Mouse (Mus musculus) E14TG2a.4 (cell line): Measurements from ENCODE around the gene Pfkp.

Experiments used
- H3K27me3 ChIP-seq: 2 replicates; pipeline ENCODE4 v1.6.1; 2014; ENCODE audit warnings: low read length, control low read depth; ENCODE audit not compliant: insufficient read depth
- H3K36me3 ChIP-seq: 2 replicates; pipeline ENCODE4 v1.6.1; 2014; ENCODE audit warnings: low read length, control low read depth; ENCODE audit not compliant: insufficient read depth
- H3K4me1 ChIP-seq: replicated peaks from 2 replicates; pipeline ENCODE4 v1.6.1; 2014; ENCODE audit warnings: low read depth, low read length, control low read depth
- H3K4me3 ChIP-seq: replicated peaks from 2 replicates; pipeline ENCODE4 v1.5.1; 2014; ENCODE audit warnings: mild to moderate bottlenecking, low read length
- H3K9me3 ChIP-seq: 2 replicates; pipeline ENCODE4 v1.6.1; 2014; ENCODE audit warnings: low read length, control low read depth
- CTCF ChIP-seq: conservative IDR thresholded peaks from 2 replicates; pipeline ENCODE4 v1.5.1; 2014; ENCODE audit warnings: low read length
- NANOG ChIP-seq: IDR thresholded peaks from 2 replicates; pipeline ENCODE4 v1.6.1; 2014; ENCODE audit warnings: borderline replicate concordance, low read length, mixed read lengths
- POU5F1 ChIP-seq: IDR thresholded peaks from 2 replicates; pipeline ENCODE4 v1.6.1; 2014; ENCODE audit warnings: low read length, borderline replicate concordance

The Pfkp gene

DNA sequence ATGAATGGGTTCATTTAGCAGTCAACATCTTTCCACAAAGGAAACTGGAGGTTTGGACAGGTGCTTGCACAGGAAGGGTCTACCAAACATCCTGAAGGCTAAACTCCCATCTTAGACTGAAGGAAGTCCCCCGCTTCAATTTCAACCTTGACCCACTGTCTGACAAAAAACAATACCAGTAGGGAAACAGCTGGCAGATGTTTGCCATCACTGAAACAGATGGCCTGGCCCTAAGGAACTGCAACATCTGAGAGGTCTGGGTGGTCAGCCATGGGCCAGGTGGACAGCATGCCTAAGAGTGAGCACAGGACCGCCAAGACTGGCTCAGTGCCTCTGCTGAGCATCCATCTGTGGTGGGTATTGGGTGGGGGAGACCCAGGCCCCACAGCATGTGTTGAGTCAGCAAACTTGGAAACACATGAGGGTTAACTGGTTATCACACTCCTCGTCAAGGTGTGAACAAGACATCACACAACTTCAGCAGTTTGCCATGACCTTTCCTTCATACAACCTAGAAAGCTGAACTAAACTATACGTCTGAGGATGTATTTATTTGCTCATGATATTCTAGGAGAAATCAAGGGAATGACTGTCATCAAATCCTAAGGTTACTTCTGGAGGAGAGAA is 65.0 kb downstream of the Pfkp start:
- no peaks in the 10 kb centered on the region for H3K9me3 ChIP-seq
- H3K27me3 ChIP-seq = no peaks in the 10 kb centered on the region
- H3K36me3 ChIP-seq = peaks cover 100% of the 10 kb centered on the region
- no peak overlapping the region for H3K4me3 ChIP-seq
- TF ChIP-seq POU5F1 (no peak), NANOG (no peak), CTCF (no peak)
- H3K4me1 ChIP-seq = peaks cover 29% of the 10 kb centered on the region

DNA sequence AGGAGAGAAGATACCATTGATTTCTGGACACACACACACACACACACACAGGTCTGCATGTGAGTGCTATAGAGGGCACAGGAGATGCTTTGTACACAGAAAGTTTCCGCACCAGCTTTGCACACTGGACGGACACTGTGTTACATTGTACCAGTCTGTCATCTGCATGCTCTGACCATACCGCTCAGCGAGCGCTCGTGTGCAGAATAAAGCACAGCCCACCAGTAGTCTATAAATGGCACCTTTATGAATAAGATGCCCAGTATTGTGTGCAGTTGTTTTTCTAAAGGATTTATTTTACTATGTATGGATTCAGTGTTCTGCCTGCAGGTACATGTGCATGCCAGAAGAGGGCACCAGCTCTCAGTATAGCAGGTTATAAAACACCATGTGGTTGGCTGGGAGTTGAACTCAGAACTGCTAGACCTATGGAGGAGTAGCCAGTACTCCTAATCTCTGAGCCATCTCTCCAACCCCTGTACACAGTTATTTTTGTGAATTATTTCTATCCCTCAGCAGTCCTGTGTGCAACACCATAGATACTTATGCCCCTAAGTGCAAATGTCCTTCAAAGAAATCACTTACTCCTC is 72.6 kb downstream of the Pfkp start:
- H3K9me3 ChIP-seq = no peaks in the 10 kb centered on the region
- TF ChIP-seq CTCF (peak; percentile 63), POU5F1 (no peak)
- no peaks in the 10 kb centered on the region for H3K27me3 ChIP-seq
- H3K36me3 ChIP-seq = peaks cover 98% of the 10 kb centered on the region
- H3K4me3 ChIP-seq = no peak overlapping the region
- peaks cover 25% of the 10 kb centered on the region for H3K4me1 ChIP-seq

DNA sequence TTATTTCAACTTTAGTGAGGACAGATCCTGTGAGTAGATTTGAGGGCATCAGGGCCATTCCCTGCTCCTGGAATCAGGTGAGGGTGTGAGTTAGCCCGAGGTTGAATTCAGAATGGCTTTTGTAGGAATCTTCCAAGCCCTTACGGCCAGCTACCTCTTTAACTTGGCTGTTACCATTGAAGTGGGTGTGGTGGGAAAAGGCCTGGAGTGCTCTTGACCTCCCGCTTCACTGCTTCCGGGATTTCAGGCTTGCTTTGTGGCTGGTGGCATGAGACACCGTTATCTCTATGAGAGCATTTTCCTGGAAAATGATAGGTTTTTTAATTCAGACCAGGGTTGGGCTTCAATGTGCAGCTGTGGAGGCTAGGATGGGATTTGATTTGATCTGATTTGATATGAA is 83.0 kb downstream of the Pfkp start:
- Histone ChIP-seq H3K4me3 (no peak overlapping the region), H3K4me1 (0 out of 2 replicates have a peak, but pooled peaks cover 3% of the 10 kb centered on the region), H3K9me3 (no peaks in the 10 kb centered on the region), H3K27me3 (no peaks in the 10 kb centered on the region), H3K36me3 (peaks cover 98% of the 10 kb centered on the region)
- TF ChIP-seq CTCF (no peak), POU5F1 (no peak), NANOG (no peak)

DNA sequence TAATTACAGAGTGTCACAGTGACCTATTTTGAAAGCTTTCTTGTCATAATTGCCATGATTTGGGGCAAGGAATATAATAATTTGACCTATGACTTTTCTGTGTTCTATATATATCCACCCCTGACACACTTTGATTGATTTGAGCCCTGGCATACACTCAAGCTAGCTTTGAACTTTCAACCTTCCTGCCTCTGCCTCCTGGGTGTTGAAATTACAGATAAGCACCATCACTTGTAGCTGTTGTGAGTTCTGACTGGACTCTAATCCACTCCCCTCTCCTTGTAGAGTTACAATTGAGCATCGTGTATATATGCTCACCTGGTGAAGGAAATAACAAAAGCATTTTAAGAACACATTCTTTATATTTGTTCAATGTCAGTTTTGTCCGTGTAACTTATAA is 86.2 kb downstream of the Pfkp start:
- TF ChIP-seq NANOG = no peak
- TF ChIP-seq POU5F1 = no peak
- no peak for TF ChIP-seq CTCF
- H3K9me3 ChIP-seq = no peaks in the 10 kb centered on the region
- no peak overlapping the region for H3K4me3 ChIP-seq
- H3K27me3 ChIP-seq = no peaks in the 10 kb centered on the region
- H3K36me3 ChIP-seq = peaks cover 98% of the 10 kb centered on the region
- H3K4me1 ChIP-seq = 0 out of 2 replicates have a peak, but pooled peaks cover 3% of the 10 kb centered on the region

DNA sequence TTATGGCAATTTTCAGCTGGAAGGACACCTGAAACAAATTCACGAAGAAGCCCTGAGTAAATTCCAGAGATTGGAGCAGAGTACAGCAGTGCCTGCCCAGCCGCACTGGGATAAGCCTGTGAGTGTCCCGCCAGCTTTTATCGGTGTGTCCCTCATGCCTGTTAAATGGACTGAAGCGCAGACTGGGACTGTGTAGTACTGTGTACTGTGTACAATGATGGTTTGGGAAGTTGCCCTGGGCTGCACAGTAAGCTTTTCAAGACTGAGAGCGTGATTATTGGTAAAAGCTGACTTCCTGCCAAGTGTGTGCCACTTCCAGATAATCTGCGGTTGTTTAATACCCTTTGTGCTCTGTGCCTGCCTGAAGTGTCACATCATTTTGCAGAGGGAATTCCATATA is 90.8 kb downstream of the Pfkp start:
- peaks cover 94% of the 10 kb centered on the region for H3K36me3 ChIP-seq
- no peaks in the 10 kb centered on the region for H3K27me3 ChIP-seq
- H3K9me3 ChIP-seq = no peaks in the 10 kb centered on the region
- no peaks in the 10 kb centered on the region for H3K4me1 ChIP-seq
- H3K4me3 ChIP-seq = no peak overlapping the region
- TF ChIP-seq NANOG (no peak), POU5F1 (no peak), CTCF (no peak)

DNA sequence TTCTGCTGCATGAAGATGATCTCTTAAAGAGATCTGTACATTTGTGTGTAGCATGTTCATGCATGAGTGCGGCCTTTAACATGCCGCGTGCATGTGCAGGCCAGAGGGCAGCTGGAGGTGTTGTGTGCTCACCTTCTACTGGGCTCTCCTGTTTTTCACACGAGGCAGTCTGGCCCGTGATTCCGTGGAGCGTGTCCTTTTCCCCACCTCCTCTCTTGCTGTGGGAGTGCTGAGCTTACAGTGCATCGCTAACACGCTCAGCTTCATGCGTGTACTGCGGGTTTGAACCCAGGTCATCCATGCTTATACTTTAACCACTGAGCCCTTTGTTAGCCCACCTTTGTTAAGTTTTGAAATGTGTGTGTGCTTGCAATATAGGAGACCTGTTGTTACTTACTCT is 92.9 kb downstream of the Pfkp start:
- H3K4me3 ChIP-seq = no peak overlapping the region
- TF ChIP-seq POU5F1 (no peak), CTCF (no peak), NANOG (no peak)
- peaks cover 92% of the 10 kb centered on the region for H3K36me3 ChIP-seq
- H3K4me1 ChIP-seq = no peaks in the 10 kb centered on the region
- H3K27me3 ChIP-seq = no peaks in the 10 kb centered on the region
- no peaks in the 10 kb centered on the region for H3K9me3 ChIP-seq

DNA sequence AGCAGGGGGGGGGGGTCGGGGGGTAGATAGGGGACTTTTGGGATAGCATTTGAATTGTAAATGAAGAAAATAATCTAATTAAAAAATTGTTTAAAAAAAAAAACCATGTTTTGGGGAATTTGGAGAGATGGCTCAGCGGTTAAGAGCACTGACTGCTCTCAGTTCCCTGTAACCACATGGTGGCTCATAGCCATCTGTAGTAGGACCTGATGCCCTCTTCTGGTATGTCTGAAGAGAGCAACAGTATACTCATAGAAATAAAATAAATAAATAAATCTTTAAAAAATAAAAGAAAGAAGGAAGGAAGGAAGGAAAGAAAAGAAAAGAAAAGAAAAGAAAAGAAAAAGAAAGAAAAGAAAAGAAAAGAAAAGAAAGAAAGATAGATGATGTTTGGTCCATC is 94.9 kb downstream of the Pfkp start:
- Histone ChIP-seq H3K36me3 (peaks cover 87% of the 10 kb centered on the region), H3K4me1 (peaks cover 10% of the 10 kb centered on the region), H3K9me3 (no peaks in the 10 kb centered on the region), H3K4me3 (no peak overlapping the region), H3K27me3 (no peaks in the 10 kb centered on the region)
- TF ChIP-seq NANOG (no peak), POU5F1 (no peak), CTCF (no peak)

DNA sequence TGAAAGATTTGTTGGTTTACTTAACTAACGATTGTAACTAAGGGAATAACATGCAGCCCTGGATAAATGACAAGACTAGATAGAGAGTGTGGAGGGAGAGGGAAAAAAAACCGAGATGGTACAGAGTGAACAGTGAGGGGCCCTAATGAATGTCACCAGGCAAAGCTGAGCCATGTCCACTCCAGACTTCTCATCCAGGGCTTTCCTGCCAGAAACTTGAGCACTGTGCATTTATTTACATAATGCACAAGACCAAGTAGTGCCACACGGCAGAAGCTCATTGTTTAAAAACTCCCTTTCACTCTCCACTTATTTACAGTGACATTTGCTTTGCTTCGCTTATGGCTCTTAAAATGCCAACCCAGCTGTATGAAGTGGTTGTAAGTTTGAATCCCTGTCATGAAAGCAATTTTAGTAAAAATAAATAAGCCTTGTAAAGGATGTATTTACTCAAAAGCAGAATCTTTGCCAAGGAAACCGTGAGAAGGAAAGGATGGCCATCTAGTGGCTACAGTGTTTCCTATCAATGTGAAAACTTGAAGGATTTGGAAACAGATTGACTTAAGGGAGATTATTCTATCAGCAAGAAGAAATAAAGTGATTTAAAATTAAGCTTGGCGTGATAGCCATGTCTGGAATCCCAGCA is 113.2 kb downstream of the Pfkp start:
- no peaks in the 10 kb centered on the region for H3K36me3 ChIP-seq
- peaks cover 10% of the 10 kb centered on the region for H3K4me1 ChIP-seq
- no peaks in the 10 kb centered on the region for H3K27me3 ChIP-seq
- no peak for TF ChIP-seq POU5F1
- TF ChIP-seq NANOG = no peak
- TF ChIP-seq CTCF = no peak
- no peaks in the 10 kb centered on the region for H3K9me3 ChIP-seq
- H3K4me3 ChIP-seq = no peak overlapping the region
